Mouse (Mus musculus): ENCODE measurements around the gene Tbx6. TPM values are rescaled to one million over a fixed set of nuclear protein-coding genes. Genes with fewer than 3 reads are reported as not detected.

Gene Tbx6
- polyA plus RNA-seq, 1 experiment, result 2.8 TPM

- Histone ChIP-seq H3K4me1 (ENCODE audit: control insufficient read depth, insufficient read depth, low read length) (peaks cover 50% of the 10 kb centered on the region), H3K27ac (ENCODE audit: insufficient read depth, low read depth, low read length) (no peak overlapping the region), H3K4me3 (ENCODE audit: insufficient read depth, low read length) (no peak overlapping the region)
- peak; percentile 44; the same call in 1 of the 2 replicates for TF ChIP-seq CTCF (IDR thresholded peaks at IDR 0.05; ENCODE audit: low read depth, low read length)
- TF ChIP-seq POLR2A (IDR thresholded peaks at IDR 0.05; ENCODE audit: borderline replicate concordance, low read depth, low read length), result no peak
These were observed 31.5 kb upstream of the Tbx6 start for GRCm38 (mm10) chr7:126749582-126750343.

GRCm38 (mm10) chr7:126754866-126755265 is 26.4 kb upstream of the Tbx6 start:
- Histone ChIP-seq H3K4me1 (ENCODE audit: control insufficient read depth, insufficient read depth, low read length) (peaks cover 26% of the 10 kb centered on the region), H3K4me3 (ENCODE audit: insufficient read depth, low read length) (peak overlapping the region; percentile 26), H3K27ac (ENCODE audit: insufficient read depth, low read depth, low read length) (peak overlapping the region; percentile 44)
- TF ChIP-seq POLR2A (IDR thresholded peaks at IDR 0.05; ENCODE audit: borderline replicate concordance, low read depth, low read length), result no peak
- TF ChIP-seq CTCF (IDR thresholded peaks at IDR 0.05; ENCODE audit: low read depth, low read length), result peak; percentile 69

- peaks cover 36% of the 10 kb centered on the region for H3K4me1 ChIP-seq (ENCODE audit: control insufficient read depth, insufficient read depth, low read length)
- H3K27ac ChIP-seq (ENCODE audit: insufficient read depth, low read depth, low read length), result no peak overlapping the region
- no peak for TF ChIP-seq CTCF (IDR thresholded peaks at IDR 0.05; ENCODE audit: low read depth, low read length)
- no peak for TF ChIP-seq POLR2A (IDR thresholded peaks at IDR 0.05; ENCODE audit: borderline replicate concordance, low read depth, low read length)
- no peak overlapping the region for H3K4me3 ChIP-seq (ENCODE audit: insufficient read depth, low read length)
These were observed 22.7 kb upstream of the Tbx6 start for GRCm38 (mm10) chr7:126758539-126758938.

- TF ChIP-seq POLR2A (IDR thresholded peaks at IDR 0.05; ENCODE audit: borderline replicate concordance, low read depth, low read length), result no peak
- TF ChIP-seq CTCF (IDR thresholded peaks at IDR 0.05; ENCODE audit: low read depth, low read length), result peak; percentile 40; the same call in 1 of the 2 replicates
- Histone ChIP-seq H3K4me1 (ENCODE audit: control insufficient read depth, insufficient read depth, low read length) (peaks cover 34% of the 10 kb centered on the region), H3K4me3 (ENCODE audit: insufficient read depth, low read length) (peak within 1 kb of the TSS; percentile 98), H3K27ac (ENCODE audit: insufficient read depth, low read depth, low read length) (peak within 1 kb of the TSS; percentile 64)
These were observed 22.1 kb upstream of the Tbx6 start, which contains the start of gene Mapk3 for GRCm38 (mm10) chr7:126759050-126759671. Gene Mapk3, plus strand, starts transcription at chr7:126759601.

GRCm38 (mm10) chr7:126759672-126760390 is 21.5 kb upstream of the Tbx6 start:
- TF ChIP-seq POLR2A (IDR thresholded peaks at IDR 0.05; ENCODE audit: borderline replicate concordance, low read depth, low read length), result no peak
- TF ChIP-seq CTCF (IDR thresholded peaks at IDR 0.05; ENCODE audit: low read depth, low read length), result no peak
- H3K4me3 ChIP-seq (ENCODE audit: insufficient read depth, low read length), result peak overlapping the region; percentile 98
- peaks cover 30% of the 10 kb centered on the region for H3K4me1 ChIP-seq (ENCODE audit: control insufficient read depth, insufficient read depth, low read length)
- H3K27ac ChIP-seq (ENCODE audit: insufficient read depth, low read depth, low read length), result peak overlapping the region; percentile 64

GRCm38 (mm10) chr7:126760391-126760802 is 20.9 kb upstream of the Tbx6 start:
- TF ChIP-seq POLR2A (IDR thresholded peaks at IDR 0.05; ENCODE audit: borderline replicate concordance, low read depth, low read length) (no peak), CTCF (IDR thresholded peaks at IDR 0.05; ENCODE audit: low read depth, low read length) (no peak)
- H3K4me1 ChIP-seq (ENCODE audit: control insufficient read depth, insufficient read depth, low read length), result peaks cover 27% of the 10 kb centered on the region
- peak overlapping the region; percentile 98 for H3K4me3 ChIP-seq (ENCODE audit: insufficient read depth, low read length)
- peak overlapping the region; percentile 64 for H3K27ac ChIP-seq (ENCODE audit: insufficient read depth, low read depth, low read length)

- Histone ChIP-seq H3K4me3 (ENCODE audit: insufficient read depth, low read length) (no peak overlapping the region), H3K4me1 (ENCODE audit: control insufficient read depth, insufficient read depth, low read length) (peaks cover 32% of the 10 kb centered on the region), H3K27ac (ENCODE audit: insufficient read depth, low read depth, low read length) (no peak overlapping the region)
- TF ChIP-seq CTCF (IDR thresholded peaks at IDR 0.05; ENCODE audit: low read depth, low read length) (no peak), POLR2A (IDR thresholded peaks at IDR 0.05; ENCODE audit: borderline replicate concordance, low read depth, low read length) (no peak)
These were observed 20.3 kb upstream of the Tbx6 start for GRCm38 (mm10) chr7:126760956-126761355.

- TF ChIP-seq CTCF (IDR thresholded peaks at IDR 0.05; ENCODE audit: low read depth, low read length) (no peak), POLR2A (IDR thresholded peaks at IDR 0.05; ENCODE audit: borderline replicate concordance, low read depth, low read length) (no peak)
- H3K4me3 ChIP-seq (ENCODE audit: insufficient read depth, low read length), result no peak overlapping the region
- peaks cover 32% of the 10 kb centered on the region for H3K4me1 ChIP-seq (ENCODE audit: control insufficient read depth, insufficient read depth, low read length)
- H3K27ac ChIP-seq (ENCODE audit: insufficient read depth, low read depth, low read length), result no peak overlapping the region
These were observed 19.7 kb upstream of the Tbx6 start for GRCm38 (mm10) chr7:126761529-126762067.

GRCm38 (mm10) chr7:126762471-126763008 is 18.7 kb upstream of the Tbx6 start:
- TF ChIP-seq POLR2A (IDR thresholded peaks at IDR 0.05; ENCODE audit: borderline replicate concordance, low read depth, low read length) (no peak), CTCF (IDR thresholded peaks at IDR 0.05; ENCODE audit: low read depth, low read length) (no peak)
- H3K27ac ChIP-seq (ENCODE audit: insufficient read depth, low read depth, low read length), result no peak overlapping the region
- H3K4me3 ChIP-seq (ENCODE audit: insufficient read depth, low read length), result no peak overlapping the region
- peaks cover 32% of the 10 kb centered on the region for H3K4me1 ChIP-seq (ENCODE audit: control insufficient read depth, insufficient read depth, low read length)

All from bone marrow macrophage, adult 2 months (primary cell).